Mouse (Mus musculus) ES-E14 (cell line): Measurements from ENCODE around the gene Sh3bgrl. TPM values are rescaled to one million over a fixed set of nuclear protein-coding genes. Genes with fewer than 3 reads are reported as not detected.

Experiments
- DNase-seq: peaks from one replicate; pipeline ENCODE4 v3.0.0-alpha.2; 2013; ENCODE audit warnings: low read depth, low spot score
- H3K27ac ChIP-seq: 2 replicates; pipeline ENCODE4 v1.5.1; 2012; ENCODE audit warnings: low read depth, mild to moderate bottlenecking, low read length, moderate library complexity, mixed read lengths; ENCODE audit not compliant: poor library complexity, insufficient read depth, severe bottlenecking
- H3K36me3 ChIP-seq: 2 replicates; pipeline ENCODE4 v1.6.1; 2012; ENCODE audit warnings: mild to moderate bottlenecking, low read length, moderate library complexity, mixed read lengths; ENCODE audit not compliant: control insufficient read depth, poor library complexity, insufficient read depth, severe bottlenecking
- H3K4me1 ChIP-seq, 2 experiments: fragments of 150-350 bp in 1 of 2; sonication (generic) in 1 of 2; 2 replicates each; pipeline ENCODE4 v1.6.1; 2012; ENCODE audit warnings: low read length in 2 of 2, mild to moderate bottlenecking in 1 of 2, mixed read lengths in 1 of 2; ENCODE audit not compliant: control insufficient read depth in 2 of 2, insufficient read depth in 2 of 2, poor library complexity in 1 of 2
- H3K4me3 ChIP-seq, 2 experiments: fragments of 150-350 bp in 1 of 2; sonication (generic) in 1 of 2; 2 replicates each; pipeline ENCODE4 v1.5.1; 2012; ENCODE audit warnings: low read length in 2 of 2, low read depth in 1 of 2, mild to moderate bottlenecking in 1 of 2, mixed read lengths in 1 of 2; ENCODE audit not compliant: insufficient read depth in 1 of 2, poor library complexity in 1 of 2, severe bottlenecking in 1 of 2
- H3K9ac ChIP-seq: 2 replicates; pipeline ENCODE4 v1.6.1; 2012; ENCODE audit warnings: low read depth, mild to moderate bottlenecking, low read length, mixed read lengths; ENCODE audit not compliant: poor library complexity, insufficient read depth, severe bottlenecking
- H3K9me3 ChIP-seq: fragments of 150-350 bp; sonication (generic); 2 replicates; pipeline ENCODE4 v1.6.1; 2012; ENCODE audit warnings: low read depth, mild to moderate bottlenecking, low read length; ENCODE audit not compliant: control insufficient read depth, insufficient read depth
- CHD2 ChIP-seq: IDR thresholded peaks from 2 replicates; pipeline ENCODE4 v1.6.1; 2014; ENCODE audit warnings: mild to moderate bottlenecking, low read depth, low read length, inconsistent platforms
- HCFC1 ChIP-seq: IDR thresholded peaks from 2 replicates; pipeline ENCODE4 v1.6.1; 2012; ENCODE audit warnings: low read length, inconsistent platforms, borderline replicate concordance; ENCODE audit not compliant: insufficient read depth
- MAFK ChIP-seq: IDR thresholded peaks from 2 replicates; pipeline ENCODE4 v1.6.1; 2014; ENCODE audit warnings: mild to moderate bottlenecking, low read depth, low read length, inconsistent platforms; ENCODE audit not compliant: insufficient read depth
- ZC3H11A ChIP-seq: IDR thresholded peaks from 2 replicates; pipeline ENCODE4 v1.6.1; 2012; ENCODE audit warnings: low read depth, mild to moderate bottlenecking, inconsistent platforms, low read length, borderline replicate concordance
- ZNF384 ChIP-seq: IDR thresholded peaks from 2 replicates; pipeline ENCODE4 v1.6.1; 2012; ENCODE audit warnings: low read depth, low read length, inconsistent platforms
- in situ Hi-C, 2 experiments: fragments of 600-800 bp; cut with MboI; formaldehyde crosslinking; loops; one replicate each; pipeline ENCODE4 v1.15.1; 2025; ENCODE audit warnings: low sequenced_read_pairs in 2 of 2, inconsistent platforms in 1 of 2; ENCODE audit not compliant: unreplicated experiment in 2 of 2
- total RNA-seq: library from RNA; depleted of rRNA; stranded (reverse); fragments of 300-350 nt; gene quantifications from 2 replicates; pipeline ENCODE4 v1.2.3, GENCODE M21; 2012

The Sh3bgrl gene
- total RNA-seq, 1 experiment = 13.6 TPM

GRCm38 (mm10) chrX:109160901-109161300 lies 65.7 kb downstream of the Sh3bgrl start:
- Histone ChIP-seq H3K4me3 (no peak overlapping the region), H3K9ac (no peak overlapping the region), H3K9me3 (no peaks in the 10 kb centered on the region), H3K4me1 (no peaks in the 10 kb centered on the region), H3K27ac (no peak overlapping the region), H3K36me3 (no peaks in the 10 kb centered on the region)
- in situ Hi-C loops = no loop called here
- DNase-seq = no peak
- TF ChIP-seq MAFK (no peak), ZNF384 (no peak), ZC3H11A (no peak), CHD2 (no peak), HCFC1 (no peak)

- Histone ChIP-seq H3K9me3 (no peaks in the 10 kb centered on the region), H3K4me3 (no peak overlapping the region), H3K36me3 (no peaks in the 10 kb centered on the region), H3K4me1 (no peaks in the 10 kb centered on the region), H3K9ac (no peak overlapping the region), H3K27ac (no peak overlapping the region)
- no peak for DNase-seq
- TF ChIP-seq MAFK (no peak), HCFC1 (no peak), CHD2 (no peak), ZC3H11A (no peak), ZNF384 (no peak)
- in situ Hi-C loops = no loop called here
Observed at GRCm38 (mm10) chrX:109175038-109175437, 79.9 kb downstream of the Sh3bgrl start.

- Histone ChIP-seq H3K9me3 (no peaks in the 10 kb centered on the region), H3K36me3 (no peaks in the 10 kb centered on the region), H3K9ac (no peak overlapping the region), H3K27ac (no peak overlapping the region), H3K4me3 (no peak overlapping the region), H3K4me1 (no peaks in the 10 kb centered on the region)
- in situ Hi-C loops = no loop called here
- DNase-seq = no peak
- TF ChIP-seq ZNF384 = no peak
- TF ChIP-seq CHD2 = no peak
- no peak for TF ChIP-seq ZC3H11A
- TF ChIP-seq HCFC1 = no peak
- TF ChIP-seq MAFK = no peak
Observed at GRCm38 (mm10) chrX:109175470-109175869, 80.3 kb downstream of the Sh3bgrl start.

- Histone ChIP-seq H3K9ac (no peak overlapping the region), H3K27ac (no peak overlapping the region), H3K4me1 (no peaks in the 10 kb centered on the region), H3K9me3 (no peaks in the 10 kb centered on the region), H3K4me3 (no peak overlapping the region), H3K36me3 (no peaks in the 10 kb centered on the region)
- in situ Hi-C loops = no loop called here
- DNase-seq = no peak
- TF ChIP-seq ZC3H11A (no peak), HCFC1 (no peak), ZNF384 (no peak), CHD2 (no peak), MAFK (no peak)
Observed at GRCm38 (mm10) chrX:109184706-109185478, 89.7 kb downstream of the Sh3bgrl start.

- Histone ChIP-seq H3K4me1 (no peaks in the 10 kb centered on the region), H3K27ac (no peak overlapping the region), H3K36me3 (no peaks in the 10 kb centered on the region), H3K9me3 (no peaks in the 10 kb centered on the region), H3K4me3 (no peak overlapping the region), H3K9ac (no peak overlapping the region)
- TF ChIP-seq CHD2 (no peak), MAFK (no peak), ZC3H11A (no peak), HCFC1 (no peak), ZNF384 (no peak)
- no peak for DNase-seq
- in situ Hi-C loops = no loop called here
Observed at GRCm38 (mm10) chrX:109189607-109190006, 94.4 kb downstream of the Sh3bgrl start.
